Mouse (Mus musculus): ENCODE results near the gene Gm20388.

DNA sequence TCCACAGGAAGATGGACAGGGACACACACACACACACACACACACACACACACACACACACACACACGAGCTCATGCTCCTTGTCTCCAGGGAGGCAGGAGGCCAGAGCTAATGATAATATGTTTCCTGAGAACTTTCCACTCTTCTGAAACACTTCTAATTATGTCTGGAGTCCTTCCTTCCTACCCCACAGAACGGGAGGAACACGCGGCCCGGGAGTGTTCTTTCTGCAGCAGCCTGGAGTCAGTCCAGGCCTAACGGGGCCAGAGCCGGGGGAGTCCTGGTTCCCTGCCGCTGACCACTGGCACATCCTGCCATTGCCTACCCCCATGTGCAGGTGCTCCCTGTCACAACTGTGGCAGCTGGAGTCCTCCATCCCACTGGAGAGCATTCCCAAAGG lies 1421.8 kb downstream of the Gm20388 start:
- TF ChIP-seq CTCF (IDR thresholded peaks at IDR 0.05; ENCODE audit: low read depth, low read length) (no peak), GATA1 (IDR thresholded peaks at IDR 0.05; ENCODE audit: borderline replicate concordance, low read length) (no peak), POLR2AphosphoS5 (IDR thresholded peaks at IDR 0.05; ENCODE audit: insufficient replicate concordance, low read depth, low read length) (no peak), GATA2 (IDR thresholded peaks at IDR 0.05; ENCODE audit: borderline replicate concordance, low read depth, low read length) (no peak), TAL1 (conservative IDR thresholded peaks at IDR 0.05; ENCODE audit: low read depth, low read length) (no peak)

All from G1E (cell line).